Mouse (Mus musculus) heart, postnatal 0 days (tissue): ENCODE results near the gene Gstm6.

Source experiments
- CTCF ChIP-seq: IDR thresholded peaks from 2 replicates; pipeline ENCODE4 v1.5.1; 2016; ENCODE audit warnings: antibody characterized with exemption, control low read depth, low read depth
- EP300 ChIP-seq: IDR thresholded peaks from 2 replicates; pipeline ENCODE4 v1.6.1; 2016; ENCODE audit warnings: antibody characterized with exemption, low read depth

GRCm38 (mm10) chr3:107895720-107896569 lies 47.6 kb downstream of the Gstm6 start, which contains the start of gene Gstm5:
- TF ChIP-seq CTCF (no peak), EP300 (no peak)
